Mouse (Mus musculus) ovary, postnatal 14 days (tissue): ENCODE measurements around the gene Heg1.

ENCODE experiments used
- DNase-seq: peaks from one replicate; pipeline ENCODE4 v3.0.0; 2022; ENCODE audit warnings: low spot score

The Heg1 gene

GRCm38 (mm10) chr16:33684162-33684702, at the start of gene Heg1:
Heg1 (plus strand) TSS chr16:33684370.
- DNase-seq, result peak; percentile 65

GRCm38 (mm10) chr16:33635836-33636595, 48.2 kb upstream of the Heg1 start:
- no peak for DNase-seq

DNA sequence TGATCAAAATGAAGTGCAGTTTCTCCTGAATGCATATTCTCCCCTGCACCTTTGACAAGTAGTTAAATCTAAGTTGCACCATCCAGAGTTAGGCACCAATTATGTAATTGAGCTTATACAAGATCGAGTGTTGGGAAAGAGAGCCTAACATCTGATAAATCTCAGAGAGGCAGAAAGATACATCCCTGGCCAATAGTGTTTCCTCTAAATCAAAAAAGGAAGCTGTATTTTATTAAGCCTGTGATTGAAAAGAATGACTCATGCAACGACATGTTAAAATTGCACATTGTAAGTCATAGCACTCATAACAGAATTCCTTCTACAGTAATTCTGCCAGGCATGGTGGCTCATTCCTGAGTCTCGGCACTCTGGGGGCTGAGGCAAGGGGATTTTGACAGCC, 42.4 kb upstream of the Heg1 start:
- DNase-seq, result no peak

GRCm38 (mm10) chr16:33653116-33653515, 31.1 kb upstream of the Heg1 start:
- no peak for DNase-seq

DNA sequence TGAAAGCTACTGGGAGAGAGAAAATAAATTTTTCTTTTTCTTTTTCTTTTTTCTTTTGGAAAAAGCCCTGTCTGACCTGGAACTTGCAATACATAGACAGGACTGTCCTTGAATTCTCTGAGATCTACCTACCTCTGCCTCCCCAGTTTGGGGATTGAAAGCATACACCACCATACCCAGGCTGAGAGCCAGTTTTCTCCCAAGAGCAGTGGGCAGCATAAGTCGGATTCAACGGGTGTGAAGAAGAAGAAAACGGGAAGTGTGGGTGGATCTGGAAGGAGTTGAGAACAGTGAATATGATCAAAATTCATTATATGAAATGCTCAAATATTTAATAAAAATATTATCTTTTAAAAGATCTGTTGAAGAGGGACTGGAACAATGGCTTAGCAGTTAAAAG, 28.7 kb upstream of the Heg1 start:
- DNase-seq, result no peak

DNA sequence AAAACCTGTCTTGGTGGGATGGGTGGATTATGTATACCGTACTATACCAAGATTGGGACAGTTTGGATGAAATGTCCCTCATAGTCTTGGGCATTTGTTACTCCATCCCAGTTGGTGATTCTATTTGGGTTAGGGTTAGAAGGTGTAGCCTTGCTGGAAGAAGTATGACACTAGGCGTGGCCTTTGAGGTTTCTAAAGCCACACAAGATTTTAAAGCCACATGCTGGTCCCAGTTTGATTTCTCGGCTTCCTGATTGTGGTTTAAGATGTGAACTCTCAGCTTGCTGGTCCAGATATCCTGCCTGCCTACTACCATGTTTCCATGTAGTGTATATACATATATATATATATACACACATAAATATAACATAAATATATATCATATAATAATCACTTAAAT, 27.0 kb upstream of the Heg1 start:
- no peak for DNase-seq

DNA sequence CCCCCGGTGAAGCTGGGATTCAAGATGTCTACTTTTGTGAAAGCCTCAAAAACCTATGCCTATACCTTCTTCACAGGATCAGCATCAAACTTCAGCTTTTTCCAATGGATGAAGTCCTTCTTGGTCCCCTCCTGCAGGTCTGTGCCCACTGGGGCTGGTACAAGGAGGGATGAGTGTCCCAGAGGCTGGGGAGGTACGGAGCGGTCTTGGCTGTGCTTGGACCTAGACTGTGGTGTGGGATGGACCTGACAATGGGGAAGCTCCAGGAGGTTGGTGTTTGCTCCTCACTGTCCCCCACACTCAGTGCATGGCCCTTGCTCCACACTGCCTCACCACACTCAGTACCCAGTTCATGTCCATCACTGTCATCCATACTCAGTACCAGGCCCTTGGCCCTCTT, 26.0 kb upstream of the Heg1 start:
- no peak for DNase-seq

- DNase-seq, result no peak
These were observed 24.6 kb upstream of the Heg1 start for GRCm38 (mm10) chr16:33659521-33659920.

DNA sequence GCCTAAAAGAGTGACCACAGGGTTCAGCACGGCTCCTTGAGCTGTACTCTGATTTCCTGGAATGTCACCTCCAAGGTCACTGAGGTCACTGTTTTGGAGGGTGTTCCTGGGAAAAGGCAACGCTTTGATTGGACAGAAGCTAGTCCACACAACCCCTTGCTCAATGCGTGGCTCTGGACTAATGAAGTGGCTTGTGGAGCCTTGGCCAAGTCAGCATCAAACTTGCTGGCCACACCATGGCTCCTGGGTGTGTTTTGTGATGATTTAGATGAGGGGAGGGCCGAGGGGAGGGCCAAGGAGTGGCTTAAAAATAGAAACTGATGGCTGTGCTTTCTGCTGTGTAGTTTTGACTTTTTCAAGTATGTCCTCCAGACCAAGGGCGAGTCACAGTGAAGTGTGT, 24.0 kb upstream of the Heg1 start:
- DNase-seq, result no peak

GRCm38 (mm10) chr16:33662841-33663240, 21.3 kb upstream of the Heg1 start:
- DNase-seq, result no peak

GRCm38 (mm10) chr16:33666226-33666625, 17.9 kb upstream of the Heg1 start:
- no peak for DNase-seq

DNA sequence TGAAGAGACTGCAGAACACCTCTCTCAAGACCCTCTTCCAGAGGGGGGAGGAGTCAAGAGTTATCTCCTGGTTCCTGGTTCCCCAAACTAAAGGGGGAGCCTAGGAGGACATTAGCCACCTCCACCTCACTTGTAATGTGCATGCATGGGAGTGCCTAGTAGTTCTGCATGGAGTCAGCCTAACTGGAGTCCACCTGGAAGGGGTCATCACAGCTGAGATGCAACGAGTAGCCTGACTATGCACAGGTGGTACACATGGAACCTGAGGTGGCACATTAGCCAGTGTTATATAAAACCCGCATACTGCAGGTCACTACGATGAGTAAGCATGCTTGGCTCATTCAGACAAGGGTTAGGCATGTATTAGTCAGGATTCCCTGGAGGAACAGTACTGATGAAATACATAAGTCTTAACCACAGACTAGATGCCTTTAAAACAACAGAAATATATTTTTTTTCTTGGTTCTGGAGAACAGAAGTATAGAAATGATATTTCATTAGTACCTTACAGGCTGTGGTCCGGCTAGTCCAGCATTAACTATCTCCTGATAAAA, 17.1 kb upstream of the Heg1 start:
- no peak for DNase-seq

DNA sequence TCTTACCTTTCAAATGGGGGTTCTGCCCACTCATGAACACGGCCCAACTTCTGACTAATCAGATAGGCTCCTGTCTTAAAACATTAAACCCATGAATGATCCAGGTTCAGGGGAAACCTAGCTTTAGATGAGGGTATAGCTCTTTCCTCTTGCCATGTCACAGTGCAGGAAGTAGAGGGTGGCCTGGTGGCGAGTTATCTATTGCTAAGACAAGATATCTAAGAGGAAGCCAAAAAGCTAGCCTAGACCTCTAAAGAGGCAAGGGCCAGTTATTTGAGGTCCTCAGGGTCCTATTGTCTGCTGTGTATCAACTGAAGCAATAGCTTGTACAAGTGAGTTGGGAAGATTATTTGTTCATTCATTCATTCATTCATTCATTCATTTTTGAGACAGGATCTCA, 15.7 kb upstream of the Heg1 start:
- no peak for DNase-seq

DNA sequence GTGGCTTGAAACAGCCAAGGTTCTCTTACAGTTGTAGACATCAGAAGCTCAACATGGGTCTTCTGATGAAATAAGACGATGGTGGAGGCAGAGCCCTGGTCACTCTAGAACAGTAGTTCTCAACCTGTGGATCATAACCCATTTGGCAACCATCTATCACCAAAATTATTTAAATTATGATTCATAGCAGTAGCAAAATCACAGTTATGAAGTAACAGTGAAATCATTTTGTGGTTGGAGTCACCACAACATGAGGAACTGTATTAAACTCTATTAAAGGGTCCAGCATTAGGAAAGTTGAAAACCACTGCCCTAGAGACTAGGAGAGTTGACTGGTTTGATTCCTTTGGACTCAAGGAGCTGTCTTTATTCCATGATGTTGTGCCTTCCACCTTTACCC, 15.1 kb upstream of the Heg1 start:
- DNase-seq, result no peak

GRCm38 (mm10) chr16:33670340-33670739, 13.8 kb upstream of the Heg1 start:
- no peak for DNase-seq

DNA sequence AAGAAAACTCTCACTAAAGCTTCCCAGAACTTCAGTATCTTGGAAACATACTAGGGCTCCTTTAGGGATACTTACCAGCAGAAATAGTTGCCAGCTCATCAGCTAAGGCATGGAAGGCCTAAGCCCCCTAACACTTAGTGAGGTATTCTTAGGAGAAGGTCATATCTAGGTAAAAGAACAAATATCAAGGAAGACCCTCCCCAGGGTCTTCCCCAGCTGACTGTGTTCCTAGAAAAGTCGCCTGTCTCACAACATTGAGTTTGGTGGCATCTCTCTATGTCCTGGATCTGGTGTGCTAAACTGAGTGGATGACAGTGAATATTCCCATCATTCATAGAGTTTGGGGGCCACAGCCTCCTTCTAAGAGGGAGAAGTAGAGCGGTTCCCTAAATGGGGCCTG, 13.2 kb upstream of the Heg1 start:
- DNase-seq, result no peak

GRCm38 (mm10) chr16:33672188-33672587, 12.0 kb upstream of the Heg1 start:
- DNase-seq, result no peak

GRCm38 (mm10) chr16:33672643-33673042, 11.5 kb upstream of the Heg1 start:
- no peak for DNase-seq

DNA sequence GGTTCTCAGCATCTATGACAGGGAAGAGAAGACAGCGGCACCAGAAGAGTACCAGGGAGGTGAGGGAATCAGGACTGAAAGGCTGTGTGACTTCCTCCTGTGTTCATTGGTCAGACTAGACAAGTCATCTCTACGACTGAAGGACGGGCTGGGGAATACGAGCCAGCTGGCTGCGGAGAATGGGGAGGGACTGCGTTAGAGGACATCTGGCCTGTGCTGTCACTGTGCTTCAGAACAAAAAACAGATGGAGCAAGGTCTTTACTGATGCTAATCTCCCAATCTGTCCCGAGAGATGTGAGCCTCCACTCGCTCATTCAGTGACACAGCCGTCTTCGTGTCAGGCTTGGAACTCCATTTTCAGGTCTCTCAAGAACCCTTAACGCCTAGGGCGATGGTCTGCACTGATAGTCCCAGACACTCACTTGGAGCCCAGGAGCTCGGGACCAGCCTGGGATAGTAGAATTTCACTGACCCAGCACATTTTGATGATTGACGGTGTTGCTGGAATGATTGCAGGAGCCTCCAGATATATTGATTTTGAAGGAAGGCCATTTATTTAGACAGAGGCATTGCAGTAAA, 10.6 kb upstream of the Heg1 start:
- DNase-seq, result no peak

DNA sequence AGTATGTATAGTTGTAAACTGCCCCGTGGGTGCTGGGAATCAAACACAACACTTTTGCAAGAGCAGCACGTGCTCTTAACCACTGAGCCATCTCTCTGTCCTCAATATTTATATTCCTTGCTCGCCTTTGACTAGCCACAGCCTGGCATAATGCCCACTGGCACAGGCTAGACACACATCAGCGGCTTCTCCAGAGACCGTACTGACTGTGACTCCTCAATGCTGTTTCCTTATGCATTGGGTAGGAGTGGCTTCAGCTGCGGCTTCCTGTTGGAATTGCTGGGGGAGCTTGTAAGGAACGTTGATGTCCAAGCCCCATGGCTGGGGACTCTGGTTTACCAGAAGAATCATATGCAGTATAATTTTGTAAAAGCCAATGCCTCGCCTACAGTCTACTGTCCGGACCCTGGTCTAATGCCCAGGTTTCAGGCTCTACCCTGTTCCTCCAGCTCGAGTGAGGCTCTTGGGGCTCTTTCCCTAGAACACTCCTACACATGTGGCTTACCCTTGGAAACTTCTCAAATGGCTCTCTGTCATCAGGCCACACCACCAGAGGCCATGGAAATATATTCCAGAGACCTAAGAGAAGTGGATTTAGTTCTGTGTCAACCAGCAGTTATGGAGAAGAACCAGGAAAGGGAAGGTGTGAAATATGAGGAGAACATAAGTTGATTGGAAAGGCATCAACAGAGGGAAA, 8.9 kb upstream of the Heg1 start:
- no peak for DNase-seq

GRCm38 (mm10) chr16:33675848-33676184, 8.4 kb upstream of the Heg1 start:
- no peak for DNase-seq

- DNase-seq, result no peak
These were observed 7.5 kb upstream of the Heg1 start for GRCm38 (mm10) chr16:33676347-33677312.
